Mouse (Mus musculus) spleen, postnatal 0 days (tissue): ENCODE measurements around the gene 4931429L15Rik. TPM values are rescaled to one million over a fixed set of nuclear protein-coding genes. Genes with fewer than 3 reads are reported as not detected.

Experiments
- polyA plus RNA-seq: library from polyadenylated mRNA; unstranded; fragments of >200 nt; fragmentation: Nextera tagmentation; extraction: Ambion mirVana; gene quantifications from 2 replicates; pipeline ENCODE4 v1.2.1, GENCODE M21; 2015

4931429L15Rik gene
- polyA plus RNA-seq: not detected in 2 replicates

GRCm38 (mm10) chr9:46319886-46320285 is at the start of gene 4931429L15Rik:
Gene 4931429L15Rik (minus strand): TSS chr9:46319986.

DNA sequence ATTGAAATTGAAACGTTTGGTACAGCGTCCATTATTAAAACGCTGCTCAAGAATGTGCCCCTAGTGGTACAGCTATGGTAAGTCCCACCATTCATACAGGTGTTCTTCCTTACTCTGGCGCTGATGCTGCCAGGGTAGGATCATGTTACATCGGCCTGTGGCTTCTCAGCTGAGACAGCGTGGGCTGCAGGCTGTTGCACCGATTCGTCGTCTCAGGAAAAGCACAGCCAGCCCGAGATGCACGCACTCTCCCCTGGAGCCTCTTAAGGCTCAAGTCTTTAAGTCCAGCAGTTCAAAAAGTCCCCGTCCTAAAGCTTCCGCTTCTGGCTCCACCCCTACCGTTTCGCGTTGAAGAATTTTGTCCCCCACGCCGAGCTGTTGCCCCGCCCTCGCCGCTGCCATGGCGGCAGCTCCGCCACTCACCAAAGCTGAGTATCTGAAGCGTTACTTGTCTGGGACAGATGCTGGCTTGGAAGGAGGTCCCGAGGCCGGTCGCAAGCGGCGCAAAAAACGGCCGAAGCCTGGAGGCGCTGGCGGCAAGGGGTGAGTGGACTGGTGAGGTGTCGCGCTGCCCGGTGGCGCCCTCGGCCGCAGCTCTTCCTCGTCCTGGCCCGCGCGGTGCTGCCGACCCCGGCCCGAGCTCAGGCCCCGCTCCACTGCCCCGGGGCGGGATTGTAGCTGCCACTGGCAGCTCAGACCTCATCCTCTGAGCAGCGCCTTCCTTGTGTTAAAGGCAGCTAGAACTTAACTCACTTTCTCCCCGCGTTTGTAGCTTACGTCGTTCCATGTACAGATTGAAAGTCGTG is 37.0 kb downstream of the 4931429L15Rik start, which contains the start of gene Bud13:
Bud13 (plus strand) TSS at position 378 of the 806 bp plus-strand sequence.

DNA sequence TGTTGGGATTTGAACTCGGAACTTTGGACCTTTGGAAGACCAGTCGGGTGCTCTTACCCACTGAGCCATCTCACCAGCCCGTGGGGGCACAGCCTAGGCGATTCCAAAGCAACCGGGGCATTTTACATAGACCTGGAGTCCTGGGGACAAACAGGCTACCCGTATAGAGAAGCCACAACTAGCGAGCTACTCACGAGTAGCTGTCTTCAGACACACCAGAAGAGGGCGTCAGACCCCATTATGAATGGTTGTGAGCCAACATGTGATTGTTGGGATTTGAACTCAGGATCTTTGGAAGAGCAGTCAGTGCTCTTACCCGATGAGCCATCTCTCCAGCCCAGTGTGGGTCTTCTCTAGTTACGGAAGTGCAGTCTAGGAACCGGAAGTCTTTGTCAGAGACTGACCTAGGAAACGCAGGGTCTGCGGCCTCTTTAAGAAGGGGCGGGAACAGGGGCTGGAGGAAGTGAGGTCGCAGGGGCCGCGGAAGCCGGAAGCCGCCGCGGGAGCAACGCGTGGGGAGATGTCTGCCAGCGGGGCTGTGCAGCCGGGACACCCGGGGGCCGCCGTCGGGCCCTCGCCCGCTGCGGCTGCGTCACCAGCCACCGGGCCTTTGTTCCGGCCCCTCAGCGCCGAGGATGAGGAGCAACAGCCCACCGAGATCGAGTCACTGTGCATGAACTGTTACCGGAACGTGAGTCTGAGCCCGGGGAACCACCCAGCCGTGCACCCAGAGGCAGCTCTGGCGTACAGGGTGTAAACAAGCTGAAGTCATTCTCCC is 46.9 kb downstream of the 4931429L15Rik start, which contains the start of gene Zpr1:
Zpr1 (plus strand) TSS at position 388 of the 778 bp plus-strand sequence.

DNA sequence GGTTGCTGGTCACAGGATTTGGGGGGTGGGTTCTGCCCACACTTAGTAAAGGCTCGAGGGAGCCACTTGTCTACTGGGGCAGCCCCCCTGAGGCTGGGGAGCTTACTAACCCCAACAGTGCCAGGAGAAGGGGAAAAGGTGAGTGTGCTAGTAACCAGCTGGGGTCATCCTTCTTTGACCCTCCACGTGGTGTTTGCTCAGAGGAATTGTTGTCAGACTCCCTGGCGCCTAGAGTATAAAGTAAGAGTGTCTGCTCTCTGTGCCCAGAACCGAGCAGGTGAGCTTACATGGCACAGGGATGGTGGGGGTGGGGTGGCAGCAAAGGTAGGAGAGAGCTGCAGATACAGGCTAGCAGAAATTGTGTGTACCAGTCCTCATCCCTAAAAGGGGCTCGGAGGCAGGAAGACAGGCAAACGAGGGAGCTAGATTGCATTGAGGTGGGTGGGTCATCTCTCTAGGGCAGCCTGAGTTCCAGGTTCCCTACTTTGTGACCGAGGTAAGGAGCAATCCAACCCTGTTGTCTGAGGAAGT is 51.4 kb downstream of the 4931429L15Rik start, which contains the start of gene Apoa5:
Apoa5 (plus strand) TSS at position 291 of the 531 bp plus-strand sequence.

Other genes starting within 250 kb of the 4931429L15Rik start
- 6.2 and 13.8 TPM in 2 replicates for gene Apoa1, start 91.4 kb downstream of the 4931429L15Rik start, polyA plus RNA-seq
- gene Apoc3, start 84.3 kb downstream of the 4931429L15Rik start, polyA plus RNA-seq: 0.52 TPM in 1 of 2 replicates, not detected in the other
- gene Apoa4, start 79.3 kb downstream of the 4931429L15Rik start, polyA plus RNA-seq: 0.08 and 0.17 TPM in 2 replicates
- gene Apoa5, start 51.4 kb downstream of the 4931429L15Rik start, polyA plus RNA-seq: 0.19 TPM in 1 of 2 replicates, not detected in the other
- gene Zpr1, start 46.9 kb downstream of the 4931429L15Rik start, polyA plus RNA-seq: 36.5 and 37.6 TPM in 2 replicates
- 6.9 and 8.1 TPM in 2 replicates for gene Bud13, start 37.0 kb downstream of the 4931429L15Rik start, polyA plus RNA-seq